Comparison of ENCODE assay signal across 8 mouse cellular contexts in genomic region chr6:116673471-116674282, GRCm38 (mm10). TPM values are rescaled to one million over a fixed set of nuclear protein-coding genes. Genes with fewer than 3 reads are reported as not detected.
A peak's percentile ranks its signal among the peaks of the same experiment; 100 is the strongest.
DNase-seq lines count a peak whose midpoint lies in the region; ATAC-seq lines count a peak whose summit lies in the region.

Gene Rassf4 (minus strand): TSS chr6:116673952.

- H3K36me3 ChIP-seq in forebrain, embryonic 15.5 days = no peaks in the 10 kb centered on the region
- no peaks in the 10 kb centered on the region for H3K36me3 ChIP-seq in liver, embryonic 15.5 days (replicated peaks)
- H3K36me3 ChIP-seq in stomach, embryonic 15.5 days = no peaks in the 10 kb centered on the region

- H3K9ac ChIP-seq in forebrain, embryonic 15.5 days (replicated peaks) = peak within 1 kb of the TSS; percentile 64
- peak within 1 kb of the TSS; percentile 32; the same call in 1 of the 2 replicates for H3K9ac ChIP-seq in liver, embryonic 15.5 days
- H3K9ac ChIP-seq in stomach, embryonic 15.5 days = 0 out of 2 replicates have a peak within 1 kb of the TSS, but pooled peaks have one; percentile 16

- no peaks in the 10 kb centered on the region for H3K27me3 ChIP-seq in forebrain, embryonic 15.5 days
- H3K27me3 ChIP-seq in liver, embryonic 15.5 days = no peaks in the 10 kb centered on the region; the same call in 1 of the 2 replicates
- no peaks in the 10 kb centered on the region for H3K27me3 ChIP-seq in stomach, embryonic 15.5 days (replicated peaks)

- peak within 1 kb of the TSS; percentile 96 for H3K4me2 ChIP-seq in forebrain, embryonic 15.5 days (replicated peaks)
- peak within 1 kb of the TSS; percentile 75 for H3K4me2 ChIP-seq in liver, embryonic 15.5 days
- H3K4me2 ChIP-seq in stomach, embryonic 15.5 days = peak within 1 kb of the TSS; percentile 98

- intact Hi-C loops in heart, postnatal 10 days (cut with DNase I) = no loop called here

- peak within 1 kb of the TSS; percentile 71 for H3K27ac ChIP-seq in forebrain, embryonic 15.5 days (replicated peaks)
- H3K27ac ChIP-seq in liver, embryonic 15.5 days (replicated peaks) = peak within 1 kb of the TSS; percentile 41; the same call in 1 of the 2 replicates
- peak within 1 kb of the TSS; percentile 80 for H3K27ac ChIP-seq in stomach, embryonic 15.5 days

- under 1% methylated on average over 44 of the region's 44 CpGs for WGBS in forebrain, embryonic 15.5 days
- WGBS in liver, embryonic 15.5 days (ENCODE audit: insufficient replicate concordance) = under 1% methylated on average over 44 of the region's 44 CpGs
- under 1% methylated on average over 44 of the region's 44 CpGs for WGBS in stomach, embryonic 15.5 days

- H3K4me1 ChIP-seq in forebrain, embryonic 15.5 days = peaks cover 42% of the 10 kb centered on the region
- H3K4me1 ChIP-seq in liver, embryonic 15.5 days (replicated peaks) = peaks cover 29% of the 10 kb centered on the region
- H3K4me1 ChIP-seq in stomach, embryonic 15.5 days = peaks cover 34% of the 10 kb centered on the region

- peak; percentile 36 for DNase-seq in cerebellum, adult 11 months
- peak; percentile 84 to 88 for DNase-seq in heart, postnatal 10 days
- DNase-seq in kidney, postnatal 4 days = peak; percentile 93
- DNase-seq in neural tube, embryonic 10.5 days (ENCODE audit: extremely low spot score, low spot score) = peak; percentile 95

- peak within 1 kb of the TSS; percentile 56 for H3K4me3 ChIP-seq in forebrain, embryonic 15.5 days
- H3K4me3 ChIP-seq in liver, embryonic 15.5 days (replicated peaks) = peak within 1 kb of the TSS; percentile 53
- peak within 1 kb of the TSS; percentile 52 for H3K4me3 ChIP-seq in stomach, embryonic 15.5 days (replicated peaks)

- H3K9me3 ChIP-seq in forebrain, embryonic 15.5 days = no peaks in the 10 kb centered on the region
- no peaks in the 10 kb centered on the region for H3K9me3 ChIP-seq in liver, embryonic 15.5 days (replicated peaks)
- H3K9me3 ChIP-seq in stomach, embryonic 15.5 days = no peaks in the 10 kb centered on the region

- ATAC-seq in CD4-positive, CD25-positive, alpha-beta regulatory T cell, adult 4 months = peak; percentile 76
- peak; percentile 91 for ATAC-seq in forebrain, embryonic 15.5 days (replicated peaks)
- ATAC-seq in liver, embryonic 15.5 days (ENCODE audit: insufficient read depth) = peak; percentile 82
- peak; percentile 87 for ATAC-seq in stomach, embryonic 15.5 days (ENCODE audit: insufficient read depth, low FRiP score, low read depth)

RNA-seq across cellular contexts. Expression of gene Rassf4, which starts in this region (rescaled TPM):
- 1 to 10 TPM; 3.2 to 5.1 TPM for polyA plus RNA-seq in CD4-positive, CD25-positive, alpha-beta regulatory T cell, adult 4 months (2017; shearing (Covaris generic))
- polyA plus RNA-seq in forebrain, embryonic 15.5 days (2015; fragmentation: Nextera tagmentation; extraction: Ambion mirVana) = 9.9 and 10.2 TPM in 2 replicates
- 1 to 10 TPM; 5.0 to 6.5 TPM for total RNA-seq in heart, postnatal 10 days (2021)
- 7.7 and 8.2 TPM in 2 replicates for polyA plus RNA-seq in liver, embryonic 15.5 days (2015; fragmentation: Nextera tagmentation; extraction: Ambion mirVana)
- polyA plus RNA-seq in stomach, embryonic 15.5 days (2015; fragmentation: Nextera tagmentation; extraction: Ambion mirVana) = 10.1 and 10.6 TPM in 2 replicates

Comparison
In these comparisons a context has a peak if more than half of its experiments do, and no peak if none do; other contexts are left out.
1. Peak in every context shown above with its lines: DNase-seq, ATAC-seq, H3K4me3 ChIP-seq and H3K27ac ChIP-seq.
2. DNase-seq: peak in every context shown above with its lines; median percentile 95 in neural tube, embryonic 10.5 days; 93 in kidney, postnatal 4 days; 86 in heart, postnatal 10 days; 36 in cerebellum, adult 11 months.